Mouse (Mus musculus) liver, adult (tissue): Measurements from ENCODE around the gene Frmd5.

ENCODE experiments used
- GATA4 ChIP-seq: IDR thresholded peaks from 2 replicates; pipeline ENCODE4 v1.6.1; 2014; ENCODE audit warnings: mild to moderate bottlenecking, low read length; ENCODE audit not compliant: insufficient replicate concordance

Frmd5 gene

GRCm38 (mm10) chr2:121789777-121790176, 17.1 kb downstream of the Frmd5 start:
- no peak for TF ChIP-seq GATA4

GRCm38 (mm10) chr2:121788415-121788814, 18.5 kb downstream of the Frmd5 start:
- TF ChIP-seq GATA4, result no peak

DNA sequence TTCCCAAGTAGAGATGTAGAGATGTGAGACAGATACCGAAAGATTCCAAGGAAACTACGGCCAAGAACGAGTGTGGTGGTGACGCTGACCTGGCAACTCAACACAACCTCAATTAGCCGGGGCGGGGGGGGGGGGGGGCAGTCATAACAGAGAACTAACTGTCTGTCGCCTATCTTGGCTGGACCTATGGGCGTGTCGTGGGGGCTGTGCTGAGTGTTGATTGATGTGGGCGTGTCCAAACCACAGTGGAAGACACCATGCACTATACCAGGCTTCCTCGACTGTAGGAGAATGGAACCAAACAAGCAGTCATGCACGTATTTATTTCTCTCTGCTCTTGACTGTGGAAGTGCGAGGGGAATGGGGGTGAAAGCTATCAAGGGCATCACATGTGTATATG, 19.1 kb downstream of the Frmd5 start:
- TF ChIP-seq GATA4, result no peak

- TF ChIP-seq GATA4, result no peak
Measured at GRCm38 (mm10) chr2:121787271-121787670, 19.6 kb downstream of the Frmd5 start.

GRCm38 (mm10) chr2:121776219-121776618, 30.7 kb downstream of the Frmd5 start:
- TF ChIP-seq GATA4, result no peak

DNA sequence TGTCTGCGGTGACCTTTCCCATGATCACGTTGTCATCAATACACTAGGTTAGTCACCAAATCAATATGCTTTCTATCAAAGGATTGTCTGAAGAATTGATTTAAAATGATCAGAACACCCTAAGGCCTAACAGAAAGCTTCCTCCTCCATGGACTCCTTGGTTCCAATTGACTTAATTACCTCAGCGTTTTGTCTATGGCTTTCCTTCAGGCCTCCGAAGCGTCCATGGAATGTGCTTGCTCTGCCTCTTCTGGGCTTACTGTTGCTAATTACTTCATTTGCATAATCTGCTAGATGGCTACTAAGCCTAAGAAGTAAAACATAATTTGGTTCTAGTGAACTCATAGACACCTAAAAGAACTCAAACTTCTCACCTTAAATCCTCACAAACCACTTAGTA, 42.0 kb downstream of the Frmd5 start:
- TF ChIP-seq GATA4, result no peak

DNA sequence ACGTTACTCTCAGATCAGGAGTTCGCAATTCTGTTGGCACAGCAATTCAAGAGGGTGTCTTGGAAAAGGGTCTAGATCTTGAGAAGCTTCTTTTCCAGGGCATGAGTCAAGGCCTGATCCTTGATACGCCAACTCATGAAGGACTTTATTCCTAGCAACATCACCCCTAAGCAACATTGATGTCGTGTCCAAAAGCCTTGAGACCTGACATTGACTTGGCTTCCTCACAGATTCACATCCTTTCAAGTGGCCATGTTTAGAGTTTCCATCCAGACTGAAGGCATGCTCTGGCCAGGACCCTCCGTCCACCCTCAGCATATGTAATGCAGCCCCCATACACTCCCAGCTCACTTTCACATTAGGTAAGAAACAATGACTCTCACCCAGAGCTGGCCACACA, 45.0 kb downstream of the Frmd5 start:
- no peak for TF ChIP-seq GATA4

- no peak for TF ChIP-seq GATA4
Measured at GRCm38 (mm10) chr2:121761281-121761795, 45.5 kb downstream of the Frmd5 start.

DNA sequence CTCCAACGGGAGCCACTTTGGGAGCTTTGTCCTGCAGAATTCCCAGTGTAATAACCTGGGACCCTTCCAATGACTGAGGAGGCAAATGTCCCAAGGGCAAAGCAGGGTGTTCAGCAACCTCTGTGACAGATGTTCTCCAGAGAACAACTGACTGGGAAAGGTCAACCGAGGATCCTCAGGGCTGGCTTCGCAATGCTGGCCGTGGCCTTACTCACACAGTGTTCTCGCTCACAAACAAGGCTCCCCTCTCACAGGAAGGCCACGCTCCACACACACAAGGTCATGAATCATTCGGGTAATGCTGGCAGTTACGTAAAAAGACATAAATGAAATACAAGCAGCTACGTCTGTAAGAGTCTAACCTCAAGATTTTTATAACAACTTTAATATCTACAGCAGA, 46.2 kb downstream of the Frmd5 start:
- TF ChIP-seq GATA4, result no peak

- no peak for TF ChIP-seq GATA4
Measured at GRCm38 (mm10) chr2:121758258-121758657, 48.6 kb downstream of the Frmd5 start.

- no peak for TF ChIP-seq GATA4
Measured at GRCm38 (mm10) chr2:121756336-121756735, 50.6 kb downstream of the Frmd5 start.

DNA sequence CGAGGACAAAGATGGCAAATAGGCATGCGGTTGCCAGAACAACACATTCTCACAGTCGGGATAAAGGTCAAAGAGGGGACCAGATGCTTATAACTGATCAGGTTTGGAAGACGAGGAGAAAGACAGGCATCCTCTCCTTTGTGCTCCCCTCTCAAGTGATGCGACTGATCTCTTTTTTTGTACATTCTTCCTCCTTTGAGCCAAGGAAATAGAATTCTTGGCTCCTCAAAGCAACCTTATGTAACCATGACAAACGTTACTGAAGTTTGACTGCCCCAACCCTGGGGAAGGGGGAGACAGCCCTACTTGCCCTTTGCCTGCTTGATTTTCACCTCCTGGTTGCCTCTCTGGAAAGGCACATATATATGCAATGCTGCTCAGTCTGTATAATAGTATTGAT, 51.8 kb downstream of the Frmd5 start:
- no peak for TF ChIP-seq GATA4

DNA sequence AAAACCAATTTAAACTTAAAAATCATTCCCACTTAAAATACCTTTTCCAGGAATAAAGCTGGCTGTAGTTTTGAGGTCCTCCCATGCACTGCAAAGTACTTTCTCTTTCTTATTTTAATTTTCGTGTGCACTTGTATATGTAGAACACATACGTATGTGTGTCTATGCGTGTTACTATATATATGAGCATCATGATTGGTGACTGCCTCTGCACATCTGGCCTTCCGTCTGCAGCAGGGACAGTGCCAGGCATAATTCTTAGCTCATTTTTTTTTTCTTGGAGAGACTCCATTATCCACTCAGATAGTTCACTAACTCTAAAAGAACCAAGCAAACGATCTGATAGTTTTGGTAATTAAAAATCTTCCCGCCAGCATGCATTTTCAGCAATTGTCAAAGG, 56.8 kb downstream of the Frmd5 start:
- TF ChIP-seq GATA4, result no peak

DNA sequence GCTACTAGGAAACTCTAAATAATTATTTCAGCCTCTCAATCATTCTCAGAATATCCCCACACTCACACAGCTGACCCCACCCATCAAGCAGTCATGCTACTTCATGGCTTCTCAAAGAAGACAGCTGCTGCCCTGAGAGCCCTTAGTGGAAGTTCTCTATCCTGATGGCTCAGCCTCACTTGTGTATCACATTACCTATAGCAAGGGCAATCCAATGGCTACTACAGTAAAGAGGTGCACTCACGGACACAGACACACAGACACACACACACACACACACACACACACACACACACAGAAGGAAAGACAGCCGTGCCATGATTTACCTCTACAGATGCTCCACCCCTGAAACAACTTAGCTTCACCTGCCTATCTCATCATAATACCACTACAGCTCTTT, 65.7 kb downstream of the Frmd5 start:
- TF ChIP-seq GATA4, result no peak

DNA sequence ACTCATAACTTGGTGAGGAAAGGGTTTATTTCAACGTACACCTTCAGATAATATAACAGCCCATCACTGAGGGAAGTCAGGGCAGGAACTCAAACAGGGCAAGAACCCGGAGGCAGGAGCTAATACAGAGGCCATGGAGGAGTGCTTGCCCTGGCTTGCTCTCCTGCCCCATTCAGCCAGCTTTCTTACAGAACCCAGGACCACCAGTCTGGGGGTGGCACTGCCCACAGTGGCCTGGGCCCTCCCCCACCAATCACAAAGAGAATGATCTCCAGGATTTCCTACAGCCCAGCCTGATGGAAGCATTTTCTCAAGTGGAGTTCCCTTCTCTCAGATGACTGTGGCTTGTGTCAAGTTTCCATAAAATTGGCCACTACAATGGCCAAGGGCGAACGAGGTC, 67.5 kb downstream of the Frmd5 start:
- no peak for TF ChIP-seq GATA4

GRCm38 (mm10) chr2:121733426-121733825, 73.5 kb downstream of the Frmd5 start:
- no peak for TF ChIP-seq GATA4

DNA sequence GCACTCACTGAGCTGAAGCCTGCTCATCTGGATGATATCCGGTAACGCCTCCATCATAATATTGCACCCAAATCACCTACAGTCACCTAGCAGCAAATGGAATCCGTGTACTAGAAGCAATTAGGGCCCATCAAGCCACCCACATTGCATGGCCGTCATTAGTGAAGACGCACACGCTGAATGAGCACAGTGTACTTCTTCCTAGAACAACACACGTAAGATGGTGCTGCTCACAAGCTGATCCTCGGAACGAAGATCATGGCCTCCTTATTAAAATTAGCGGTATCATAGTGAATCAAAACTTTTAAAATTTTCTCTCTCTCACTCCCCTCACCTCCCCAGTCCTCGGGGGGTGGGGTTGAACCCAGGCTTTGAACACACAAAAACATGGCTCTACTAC, 76.4 kb downstream of the Frmd5 start:
- TF ChIP-seq GATA4, result no peak

GRCm38 (mm10) chr2:121728907-121729575, 77.8 kb downstream of the Frmd5 start:
- no peak for TF ChIP-seq GATA4

- TF ChIP-seq GATA4, result no peak
Measured at GRCm38 (mm10) chr2:121724866-121725265, 82.0 kb downstream of the Frmd5 start.
